Mouse (Mus musculus) C2C12 (cell line): ENCODE measurements around the gene Slc38a9.

Experiments used
- CEBPB ChIP-seq: IDR thresholded peaks from one replicate; pipeline ENCODE4 v1.6.1; 2011; ENCODE audit warnings: low read depth, mild to moderate bottlenecking, control low read depth, moderate library complexity
- CTCF ChIP-seq: IDR thresholded peaks from one replicate; pipeline ENCODE4 v1.5.1; 2011; ENCODE audit not compliant: control insufficient read depth, insufficient read depth, insufficient read length
- FOSL1 ChIP-seq: IDR thresholded peaks from one replicate; pipeline ENCODE4 v1.8.0; 2011; ENCODE audit warnings: mild to moderate bottlenecking, low read length; ENCODE audit not compliant: poor library complexity, insufficient read depth, severe bottlenecking
- MAX ChIP-seq: IDR thresholded peaks from one replicate; pipeline ENCODE4 v1.6.1; 2011; ENCODE audit warnings: mild to moderate bottlenecking, control low read depth
- MYOG ChIP-seq: IDR thresholded peaks from one replicate; pipeline ENCODE4 v1.6.1; 2011; ENCODE audit not compliant: control insufficient read depth, insufficient read length; ENCODE audit errors: extremely low read depth
- USF1 ChIP-seq: IDR thresholded peaks from one replicate; pipeline ENCODE4 v1.6.1; 2011; ENCODE audit warnings: low read depth, mild to moderate bottlenecking, control low read depth, moderate library complexity

GRCm38 (mm10) chr13:112720078-112720736 lies 59.7 kb downstream of the Slc38a9 start:
- no peak for TF ChIP-seq CTCF
- TF ChIP-seq MAX, result no peak
- TF ChIP-seq CEBPB, result no peak
- TF ChIP-seq FOSL1, result no peak
- TF ChIP-seq MYOG, result no peak
- TF ChIP-seq USF1, result no peak
